Mouse (Mus musculus) limb, embryonic 14.5 days (tissue): Measurements from ENCODE around the gene Olfr633. TPM values are rescaled to one million over a fixed set of nuclear protein-coding genes. Genes with fewer than 3 reads are reported as not detected.

ENCODE experiments used
- ATAC-seq: fragments of 200-750 bp; cut with Nextera tagmentation; 2 replicates; pipeline ENCODE4 v1.8.0; 2017; ENCODE audit warnings: low read depth, moderate number of reproducible peaks, moderate TSS enrichment; ENCODE audit not compliant: low FRiP score
- DNase-seq: peaks from one replicate; pipeline ENCODE4 v3.0.0-alpha.2; 2015; ENCODE audit warnings: low spot score
- H3K27ac ChIP-seq: fragments of 300-500 bp; sonication (generic); replicated peaks from 2 replicates; pipeline ENCODE4 v1.5.1; 2014; ENCODE audit warnings: low read depth, mild to moderate bottlenecking, low read length, moderate library complexity, mixed read lengths
- H3K27me3 ChIP-seq: fragments of 300-500 bp; sonication (generic); 2 replicates; pipeline ENCODE4 v1.6.1; 2014; ENCODE audit warnings: low read length, mixed read lengths; ENCODE audit not compliant: control insufficient read depth, insufficient read depth
- H3K36me3 ChIP-seq: fragments of 300-500 bp; sonication (generic); 2 replicates; pipeline ENCODE4 v1.6.1; 2014; ENCODE audit warnings: mild to moderate bottlenecking, low read length, moderate library complexity, mixed read lengths; ENCODE audit not compliant: control insufficient read depth, insufficient read depth
- H3K4me1 ChIP-seq: fragments of 300-500 bp; sonication (generic); 2 replicates; pipeline ENCODE4 v1.6.1; 2014; ENCODE audit warnings: antibody characterized with exemption, low read length, mixed read lengths; ENCODE audit not compliant: control insufficient read depth, insufficient read depth
- H3K4me2 ChIP-seq: fragments of 300-500 bp; sonication (generic); replicated peaks from 2 replicates; pipeline ENCODE4 v1.6.1; 2014; ENCODE audit warnings: low read depth, mild to moderate bottlenecking, low read length, moderate library complexity; ENCODE audit not compliant: severe bottlenecking
- H3K4me3 ChIP-seq: fragments of 300-500 bp; sonication (generic); replicated peaks from 2 replicates; pipeline ENCODE4 v1.5.1; 2014; ENCODE audit warnings: low read length
- H3K9ac ChIP-seq: fragments of 300-500 bp; sonication (generic); 2 replicates; pipeline ENCODE4 v1.6.1; 2014; ENCODE audit warnings: mild to moderate bottlenecking, low read depth, low read length, moderate library complexity; ENCODE audit not compliant: severe bottlenecking
- H3K9me3 ChIP-seq: fragments of 300-500 bp; sonication (generic); 2 replicates; pipeline ENCODE4 v1.6.1; 2016; ENCODE audit warnings: low read length; ENCODE audit not compliant: control insufficient read depth
- POLR2A ChIP-seq: fragments of 200-500 bp; IDR thresholded peaks from 2 replicates; pipeline ENCODE4 v1.8.0; 2012; ENCODE audit warnings: inconsistent platforms, mild to moderate bottlenecking, moderate library complexity, borderline replicate concordance; ENCODE audit not compliant: insufficient read depth, insufficient read length; ENCODE audit errors: extremely low read depth
- polyA plus RNA-seq, 2 experiments: library from polyadenylated mRNA; depleted of rRNA in 1 of 2; stranded (reverse) in 1 of 2; unstranded in 1 of 2; fragments of >200 nt; fragmentation: Nextera tagmentation in 1 of 2; extraction: Ambion mirVana in 1 of 2; gene quantifications; 2 replicates each; pipeline versions ENCODE4 v1.2.1 to v1.2.3; 2012 to 2014

Gene Olfr633
- polyA plus RNA-seq, 2 experiments, result not detected

GRCm38 (mm10) chr7:103998446-103998845 lies 54.2 kb downstream of the Olfr633 start, which contains the start of gene Olfr638:
TSS of gene Olfr638 (plus strand) at chr7:103998746.
- TF ChIP-seq POLR2A, result no peak
- DNase-seq (no peak), ATAC-seq (no peak)
- Histone ChIP-seq H3K4me1 (no peaks in the 10 kb centered on the region), H3K4me2 (no peak within 1 kb of the TSS), H3K4me3 (no peak within 1 kb of the TSS), H3K27me3 (no peaks in the 10 kb centered on the region), H3K9ac (no peak within 1 kb of the TSS), H3K9me3 (no peaks in the 10 kb centered on the region), H3K27ac (no peak within 1 kb of the TSS), H3K36me3 (no peaks in the 10 kb centered on the region)

Other genes with a start within 250 kb of the Olfr633 start
Only the 30 nearest of the 33 such genes appear.
- not detected in 2 replicates for gene Olfr628, start 214.1 kb upstream of the Olfr633 start, polyA plus RNA-seq (2012; rRNA removed)
- not detected in 2 replicates for gene Olfr628, start 214.1 kb upstream of the Olfr633 start, polyA plus RNA-seq (2014; fragmentation: Nextera tagmentation; extraction: Ambion mirVana)
- gene Olfr629, start 199.5 kb upstream of the Olfr633 start, polyA plus RNA-seq (2012; rRNA removed), result not detected in 2 replicates
- gene Olfr629, start 199.5 kb upstream of the Olfr633 start, polyA plus RNA-seq (2014; fragmentation: Nextera tagmentation; extraction: Ambion mirVana), result not detected in 2 replicates
- gene Olfr630, start 187.1 kb upstream of the Olfr633 start, polyA plus RNA-seq (2012; rRNA removed), result not detected in 2 replicates
- not detected in 2 replicates for gene Olfr630, start 187.1 kb upstream of the Olfr633 start, polyA plus RNA-seq (2014; fragmentation: Nextera tagmentation; extraction: Ambion mirVana)
- gene Olfr69, start 172.8 kb upstream of the Olfr633 start, polyA plus RNA-seq (2012; rRNA removed), result not detected in 2 replicates
- gene Olfr69, start 172.8 kb upstream of the Olfr633 start, polyA plus RNA-seq (2014; fragmentation: Nextera tagmentation; extraction: Ambion mirVana), result not detected in 2 replicates
- gene Olfr68, start 164.7 kb upstream of the Olfr633 start, polyA plus RNA-seq (2012; rRNA removed), result not detected in 2 replicates
- not detected in 2 replicates for gene Olfr68, start 164.7 kb upstream of the Olfr633 start, polyA plus RNA-seq (2014; fragmentation: Nextera tagmentation; extraction: Ambion mirVana)
- 0.03 TPM in 1 of 2 replicates, not detected in the other for gene Olfr67, start 152.6 kb upstream of the Olfr633 start, polyA plus RNA-seq (2012; rRNA removed)
- not detected in 2 replicates for gene Olfr67, start 152.6 kb upstream of the Olfr633 start, polyA plus RNA-seq (2014; fragmentation: Nextera tagmentation; extraction: Ambion mirVana)
- 2,382 and 2,478 TPM in 2 replicates for gene Hbb-bt, start 130.4 kb upstream of the Olfr633 start, polyA plus RNA-seq (2012; rRNA removed)
- gene Hbb-bt, start 130.4 kb upstream of the Olfr633 start, polyA plus RNA-seq (2014; fragmentation: Nextera tagmentation; extraction: Ambion mirVana), result 2,610 and 4,062 TPM in 2 replicates
- 9,008 and 9,822 TPM in 2 replicates for gene Hbb-bs, start 116.3 kb upstream of the Olfr633 start, polyA plus RNA-seq (2012; rRNA removed)
- gene Hbb-bs, start 116.3 kb upstream of the Olfr633 start, polyA plus RNA-seq (2014; fragmentation: Nextera tagmentation; extraction: Ambion mirVana), result 6,131 and 9,529 TPM in 2 replicates
- not detected in 2 replicates for gene Hbb-bh2, start 103.9 kb upstream of the Olfr633 start, polyA plus RNA-seq (2012; rRNA removed)
- not detected in 2 replicates for gene Hbb-bh2, start 103.9 kb upstream of the Olfr633 start, polyA plus RNA-seq (2014; fragmentation: Nextera tagmentation; extraction: Ambion mirVana)
- 12.0 and 13.3 TPM in 2 replicates for gene Hbb-bh1, start 101.3 kb upstream of the Olfr633 start, polyA plus RNA-seq (2012; rRNA removed)
- 8.0 and 8.4 TPM in 2 replicates for gene Hbb-bh1, start 101.3 kb upstream of the Olfr633 start, polyA plus RNA-seq (2014; fragmentation: Nextera tagmentation; extraction: Ambion mirVana)
- 702 and 799 TPM in 2 replicates for gene Hbb-y, start 91.2 kb upstream of the Olfr633 start, polyA plus RNA-seq (2012; rRNA removed)
- gene Hbb-y, start 91.2 kb upstream of the Olfr633 start, polyA plus RNA-seq (2014; fragmentation: Nextera tagmentation; extraction: Ambion mirVana), result 1,395 and 1,439 TPM in 2 replicates
- gene Olfr66, start 58.2 kb upstream of the Olfr633 start, polyA plus RNA-seq (2012; rRNA removed), result not detected in 2 replicates
- not detected in 2 replicates for gene Olfr66, start 58.2 kb upstream of the Olfr633 start, polyA plus RNA-seq (2014; fragmentation: Nextera tagmentation; extraction: Ambion mirVana)
- not detected in 2 replicates for gene Olfr64, start 50.0 kb upstream of the Olfr633 start, polyA plus RNA-seq (2012; rRNA removed)
- gene Olfr64, start 50.0 kb upstream of the Olfr633 start, polyA plus RNA-seq (2014; fragmentation: Nextera tagmentation; extraction: Ambion mirVana), result not detected in 2 replicates
- not detected in 2 replicates for gene Olfr65, start 41.0 kb upstream of the Olfr633 start, polyA plus RNA-seq (2012; rRNA removed)
- not detected in 2 replicates for gene Olfr65, start 41.0 kb upstream of the Olfr633 start, polyA plus RNA-seq (2014; fragmentation: Nextera tagmentation; extraction: Ambion mirVana)
- gene Olfr631, start 15.6 kb upstream of the Olfr633 start, polyA plus RNA-seq (2012; rRNA removed), result not detected in 2 replicates
- not detected in 2 replicates for gene Olfr631, start 15.6 kb upstream of the Olfr633 start, polyA plus RNA-seq (2014; fragmentation: Nextera tagmentation; extraction: Ambion mirVana)
- not detected in 2 replicates for gene Olfr632, start 10.1 kb upstream of the Olfr633 start, polyA plus RNA-seq (2012; rRNA removed)
- gene Olfr632, start 10.1 kb upstream of the Olfr633 start, polyA plus RNA-seq (2014; fragmentation: Nextera tagmentation; extraction: Ambion mirVana), result not detected in 2 replicates
- not detected in 2 replicates for gene Olfr635, start 26.7 kb downstream of the Olfr633 start, polyA plus RNA-seq (2012; rRNA removed)
- gene Olfr635, start 26.7 kb downstream of the Olfr633 start, polyA plus RNA-seq (2014; fragmentation: Nextera tagmentation; extraction: Ambion mirVana), result 0.03 TPM in 1 of 2 replicates, not detected in the other
- not detected in 2 replicates for gene Olfr638, start 54.3 kb downstream of the Olfr633 start, polyA plus RNA-seq (2012; rRNA removed)
- not detected in 2 replicates for gene Olfr638, start 54.3 kb downstream of the Olfr633 start, polyA plus RNA-seq (2014; fragmentation: Nextera tagmentation; extraction: Ambion mirVana)
- gene Olfr639, start 72.9 kb downstream of the Olfr633 start, polyA plus RNA-seq (2012; rRNA removed), result not detected in 2 replicates
- gene Olfr639, start 72.9 kb downstream of the Olfr633 start, polyA plus RNA-seq (2014; fragmentation: Nextera tagmentation; extraction: Ambion mirVana), result not detected in 2 replicates
- gene Olfr640, start 81.1 kb downstream of the Olfr633 start, polyA plus RNA-seq (2012; rRNA removed), result not detected in 2 replicates
- not detected in 2 replicates for gene Olfr640, start 81.1 kb downstream of the Olfr633 start, polyA plus RNA-seq (2014; fragmentation: Nextera tagmentation; extraction: Ambion mirVana)
- gene Olfr641, start 91.0 kb downstream of the Olfr633 start, polyA plus RNA-seq (2012; rRNA removed), result not detected in 2 replicates
- not detected in 2 replicates for gene Olfr641, start 91.0 kb downstream of the Olfr633 start, polyA plus RNA-seq (2014; fragmentation: Nextera tagmentation; extraction: Ambion mirVana)
- not detected in 2 replicates for gene Olfr642, start 108.2 kb downstream of the Olfr633 start, polyA plus RNA-seq (2012; rRNA removed)
- not detected in 2 replicates for gene Olfr642, start 108.2 kb downstream of the Olfr633 start, polyA plus RNA-seq (2014; fragmentation: Nextera tagmentation; extraction: Ambion mirVana)
- 0.03 TPM in 1 of 2 replicates, not detected in the other for gene 4930516K23Rik, start 117.0 kb downstream of the Olfr633 start, polyA plus RNA-seq (2012; rRNA removed)
- not detected in 2 replicates for gene 4930516K23Rik, start 117.0 kb downstream of the Olfr633 start, polyA plus RNA-seq (2014; fragmentation: Nextera tagmentation; extraction: Ambion mirVana)
- gene Olfr644, start 127.4 kb downstream of the Olfr633 start, polyA plus RNA-seq (2012; rRNA removed), result 0.10 TPM in 1 of 2 replicates, not detected in the other
- not detected in 2 replicates for gene Olfr644, start 127.4 kb downstream of the Olfr633 start, polyA plus RNA-seq (2014; fragmentation: Nextera tagmentation; extraction: Ambion mirVana)
- not detected in 2 replicates for gene Olfr645, start 141.0 kb downstream of the Olfr633 start, polyA plus RNA-seq (2012; rRNA removed)
- not detected in 2 replicates for gene Olfr645, start 141.0 kb downstream of the Olfr633 start, polyA plus RNA-seq (2014; fragmentation: Nextera tagmentation; extraction: Ambion mirVana)
- gene Olfr646, start 160.4 kb downstream of the Olfr633 start, polyA plus RNA-seq (2012; rRNA removed), result not detected in 2 replicates
- not detected in 2 replicates for gene Olfr646, start 160.4 kb downstream of the Olfr633 start, polyA plus RNA-seq (2014; fragmentation: Nextera tagmentation; extraction: Ambion mirVana)
- not detected in 2 replicates for gene Ubqln5, start 185.4 kb downstream of the Olfr633 start, polyA plus RNA-seq (2012; rRNA removed)
- not detected in 2 replicates for gene Ubqln5, start 185.4 kb downstream of the Olfr633 start, polyA plus RNA-seq (2014; fragmentation: Nextera tagmentation; extraction: Ambion mirVana)
- not detected in 2 replicates for gene Olfr643, start 193.0 kb downstream of the Olfr633 start, polyA plus RNA-seq (2012; rRNA removed)
- gene Olfr643, start 193.0 kb downstream of the Olfr633 start, polyA plus RNA-seq (2014; fragmentation: Nextera tagmentation; extraction: Ambion mirVana), result not detected in 2 replicates
- not detected in 2 replicates for gene Ubqln3, start 198.8 kb downstream of the Olfr633 start, polyA plus RNA-seq (2012; rRNA removed)
- gene Ubqln3, start 198.8 kb downstream of the Olfr633 start, polyA plus RNA-seq (2014; fragmentation: Nextera tagmentation; extraction: Ambion mirVana), result not detected in 2 replicates
- not detected in 2 replicates for gene Ubqlnl, start 206.1 kb downstream of the Olfr633 start, polyA plus RNA-seq (2012; rRNA removed)
- not detected in 2 replicates for gene Ubqlnl, start 206.1 kb downstream of the Olfr633 start, polyA plus RNA-seq (2014; fragmentation: Nextera tagmentation; extraction: Ambion mirVana)